Mouse (Mus musculus) midbrain, embryonic 15.5 days (tissue): ENCODE measurements around the gene Stx7. TPM values are rescaled to one million over a fixed set of nuclear protein-coding genes. Genes with fewer than 3 reads are reported as not detected.
"Not testable (repeated sequence)": the region's sequence is repeated elsewhere in the genome, so short reads cannot be mapped to it uniquely, and the experiment has no call there.

Experiments used
- ATAC-seq: fragments of 200-750 bp; cut with Nextera tagmentation; replicated peaks from 2 replicates; pipeline ENCODE4 v1.8.0; 2017; ENCODE audit warnings: moderate TSS enrichment
- H3K27ac ChIP-seq: fragments of 300-500 bp; sonication (generic); 2 replicates; pipeline ENCODE4 v1.5.1; 2015; ENCODE audit warnings: mild to moderate bottlenecking, inconsistent platforms
- H3K27me3 ChIP-seq: fragments of 300-500 bp; sonication (generic); replicated peaks from 2 replicates; pipeline ENCODE4 v1.6.1; 2015; ENCODE audit warnings: inconsistent platforms
- H3K36me3 ChIP-seq: fragments of 300-500 bp; sonication (generic); replicated peaks from 2 replicates; pipeline ENCODE4 v1.6.1; 2015; ENCODE audit warnings: inconsistent platforms
- H3K4me1 ChIP-seq: fragments of 300-500 bp; sonication (generic); 2 replicates; pipeline ENCODE4 v1.6.1; 2015; ENCODE audit warnings: inconsistent platforms
- H3K4me2 ChIP-seq: fragments of 300-500 bp; sonication (generic); 2 replicates; pipeline ENCODE4 v1.6.1; 2015; ENCODE audit warnings: inconsistent platforms, mild to moderate bottlenecking, moderate library complexity
- H3K4me3 ChIP-seq: fragments of 300-500 bp; sonication (generic); 2 replicates; pipeline ENCODE4 v1.5.1; 2015; ENCODE audit warnings: mild to moderate bottlenecking, inconsistent platforms
- H3K9ac ChIP-seq: fragments of 300-500 bp; sonication (generic); 2 replicates; pipeline ENCODE4 v1.6.1; 2015; ENCODE audit warnings: mild to moderate bottlenecking, inconsistent platforms
- H3K9me3 ChIP-seq: fragments of 300-500 bp; sonication (generic); 2 replicates; pipeline ENCODE4 v1.6.1; 2016; ENCODE audit warnings: inconsistent platforms
- WGBS: fragments of 180-500 bp; shearing (Covaris S2); methylation state at CpG from one replicate; pipeline ENCODE4 v1.1.7; 2015; ENCODE audit warnings: mixed read lengths; 5-methylcytosine and 5-hydroxymethylcytosine counted together
- polyA plus RNA-seq: library from polyadenylated mRNA; unstranded; fragments of >200 nt; fragmentation: Nextera tagmentation; extraction: Ambion mirVana; gene quantifications from 2 replicates; pipeline ENCODE4 v1.2.1, GENCODE M21; 2015

Stx7 gene
- polyA plus RNA-seq, result 321 and 340 TPM in 2 replicates

DNA sequence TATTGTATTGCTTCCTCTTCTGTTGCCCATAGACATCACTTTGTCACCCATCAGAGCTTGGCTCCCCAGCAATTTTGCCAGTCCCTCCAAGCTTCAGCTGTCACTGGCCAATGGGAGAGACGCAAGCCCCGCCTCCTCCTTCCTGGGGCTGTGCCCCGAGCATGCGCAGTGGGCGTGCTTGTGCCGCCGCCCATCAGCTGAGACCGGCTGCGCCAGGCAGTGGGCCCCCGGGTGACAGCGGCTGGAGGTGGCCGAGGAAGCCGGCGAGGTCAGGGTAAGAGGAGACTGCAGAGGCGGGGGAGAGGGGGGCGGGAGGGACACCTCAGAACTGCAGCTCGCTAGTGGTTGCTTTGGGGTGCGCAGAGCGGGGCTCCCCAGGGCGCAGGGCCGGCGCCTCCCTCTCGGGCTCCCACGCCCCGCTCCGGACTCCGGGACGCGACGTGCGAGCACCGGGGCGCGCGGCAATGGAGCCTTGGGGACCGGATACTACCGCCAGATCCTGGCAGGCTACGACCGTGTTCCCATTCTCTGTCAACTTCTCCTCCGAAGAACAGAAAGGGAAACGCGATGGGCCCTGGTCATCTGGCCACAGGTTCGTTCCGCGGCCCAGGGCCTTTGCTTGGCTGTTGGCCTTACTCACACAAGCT lies at the start of gene Stx7:
Gene Stx7, plus strand, starts transcription at position 168 of the 647 bp plus-strand sequence.
- Histone ChIP-seq H3K4me2 (peak within 1 kb of the TSS; percentile 56), H3K27me3 (no peaks in the 10 kb centered on the region), H3K9ac (peak within 1 kb of the TSS; percentile 90), H3K4me1 (peaks cover 31% of the 10 kb centered on the region), H3K27ac (peak within 1 kb of the TSS; percentile 76), H3K4me3 (peak within 1 kb of the TSS; percentile 95), H3K36me3 (no peaks in the 10 kb centered on the region), H3K9me3 (no peaks in the 10 kb centered on the region)
- 0% methylated on average over 44 of the region's 45 CpGs for WGBS
- peak; percentile 98 for ATAC-seq

DNA sequence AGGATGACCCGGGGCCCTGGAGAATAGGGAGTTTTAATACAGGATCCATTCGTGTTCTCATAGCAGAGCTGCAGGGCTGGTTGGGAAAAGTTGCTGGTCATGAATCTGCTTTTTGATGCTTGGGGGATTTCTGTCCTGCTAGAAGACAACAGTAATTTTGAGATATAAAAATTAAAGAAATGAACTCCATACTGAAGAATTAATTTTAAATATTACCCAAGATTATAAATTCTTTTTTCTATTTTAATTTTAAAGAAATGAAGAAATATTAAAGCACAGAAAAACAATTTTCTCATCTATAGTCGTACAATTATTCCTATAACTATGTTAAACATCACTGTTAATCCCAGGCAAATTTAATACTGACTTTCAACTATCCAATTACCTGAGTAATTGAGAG lies 47.3 kb upstream of the Stx7 start, which contains the start of gene Taar8c:
Gene Taar8c, minus strand, starts transcription at position 101 of the 400 bp plus-strand sequence.
- not testable (repeated sequence) for H3K4me3 ChIP-seq, H3K27me3 ChIP-seq, H3K9me3 ChIP-seq, H3K36me3 ChIP-seq, H3K4me1 ChIP-seq, ATAC-seq, H3K4me2 ChIP-seq, H3K27ac ChIP-seq, H3K9ac ChIP-seq
- 83% methylated on average over 1 of the region's 3 CpGs for WGBS

DNA sequence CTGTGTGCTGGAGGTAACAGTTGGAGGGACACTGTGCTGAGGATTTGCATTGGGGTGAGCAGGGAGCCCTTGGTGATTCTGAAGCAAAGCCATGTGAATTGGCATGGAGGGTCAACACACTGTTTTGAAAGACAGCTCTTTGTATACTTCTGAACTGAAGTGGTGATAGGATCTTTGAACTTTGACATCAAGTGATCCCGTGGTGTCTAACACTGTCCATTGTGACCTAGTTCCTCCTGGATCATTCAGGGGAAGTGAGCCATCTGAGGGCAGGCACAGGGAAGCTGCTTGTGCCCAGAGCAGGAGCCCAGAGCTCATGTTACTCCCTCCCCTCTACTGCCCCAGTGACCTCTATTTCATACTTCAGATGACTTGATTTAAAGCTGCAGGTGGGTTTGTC lies 45.8 kb upstream of the Stx7 start:
- H3K4me2 ChIP-seq, H3K27ac ChIP-seq, ATAC-seq, H3K9ac ChIP-seq, H3K9me3 ChIP-seq, H3K4me1 ChIP-seq, H3K4me3 ChIP-seq, H3K36me3 ChIP-seq, H3K27me3 ChIP-seq: not testable (repeated sequence)
- WGBS, result 42% methylated on average over 1 of the region's 1 CpGs

DNA sequence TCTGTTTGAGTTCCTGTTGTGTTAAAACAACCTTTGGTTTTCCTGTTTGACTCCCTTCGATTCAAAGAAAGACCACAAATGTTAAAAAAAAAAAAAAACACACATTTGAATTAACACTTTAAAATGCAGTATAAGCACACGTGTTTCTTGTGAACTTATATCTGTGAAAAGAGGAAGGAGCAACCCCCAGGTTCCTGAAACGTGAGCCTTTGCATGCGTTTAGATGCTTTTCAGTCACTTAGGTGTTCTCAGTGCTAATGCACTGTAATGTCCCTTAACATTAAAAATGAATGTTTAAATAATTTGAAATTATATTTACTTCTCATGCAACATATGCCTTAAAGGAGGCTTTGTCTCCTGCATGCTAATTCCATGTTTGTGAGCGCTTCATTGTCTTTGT lies 41.4 kb upstream of the Stx7 start:
- 58% methylated on average over 5 of the region's 5 CpGs for WGBS
- H3K36me3 ChIP-seq, result no peaks in the 10 kb centered on the region
- no peaks in the 10 kb centered on the region for H3K27me3 ChIP-seq
- ATAC-seq, result no peak
- no peak overlapping the region for H3K9ac ChIP-seq
- H3K4me2 ChIP-seq, result no peak overlapping the region
- no peaks in the 10 kb centered on the region for H3K9me3 ChIP-seq
- no peak overlapping the region for H3K27ac ChIP-seq
- no peak overlapping the region for H3K4me3 ChIP-seq
- no peaks in the 10 kb centered on the region for H3K4me1 ChIP-seq

DNA sequence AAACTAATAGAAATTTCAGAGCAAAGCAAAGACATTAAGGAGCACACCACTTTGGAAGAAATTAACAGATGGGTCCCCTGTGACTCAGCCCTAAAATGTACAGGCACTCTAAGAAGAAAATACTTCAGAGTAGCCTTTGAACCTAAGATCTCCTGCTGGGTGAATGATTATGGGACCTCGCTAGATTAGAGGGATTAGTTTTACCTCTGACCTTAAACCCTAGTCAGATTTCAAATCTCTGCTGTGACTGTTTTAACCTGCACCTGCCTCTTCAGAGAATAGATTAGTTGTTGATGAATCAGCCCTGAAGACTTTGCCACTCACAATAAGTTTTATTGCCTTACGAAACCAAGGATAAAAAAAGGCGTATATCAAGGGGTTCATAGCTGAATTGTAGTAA lies 40.9 kb upstream of the Stx7 start:
- H3K4me3 ChIP-seq, result no peak overlapping the region
- H3K9me3 ChIP-seq, result no peaks in the 10 kb centered on the region
- H3K27me3 ChIP-seq, result no peaks in the 10 kb centered on the region
- H3K36me3 ChIP-seq, result no peaks in the 10 kb centered on the region
- 44% methylated on average over 3 of the region's 3 CpGs for WGBS
- ATAC-seq, result no peak
- H3K9ac ChIP-seq, result no peak overlapping the region
- H3K4me2 ChIP-seq, result no peak overlapping the region
- no peak overlapping the region for H3K27ac ChIP-seq
- no peaks in the 10 kb centered on the region for H3K4me1 ChIP-seq

DNA sequence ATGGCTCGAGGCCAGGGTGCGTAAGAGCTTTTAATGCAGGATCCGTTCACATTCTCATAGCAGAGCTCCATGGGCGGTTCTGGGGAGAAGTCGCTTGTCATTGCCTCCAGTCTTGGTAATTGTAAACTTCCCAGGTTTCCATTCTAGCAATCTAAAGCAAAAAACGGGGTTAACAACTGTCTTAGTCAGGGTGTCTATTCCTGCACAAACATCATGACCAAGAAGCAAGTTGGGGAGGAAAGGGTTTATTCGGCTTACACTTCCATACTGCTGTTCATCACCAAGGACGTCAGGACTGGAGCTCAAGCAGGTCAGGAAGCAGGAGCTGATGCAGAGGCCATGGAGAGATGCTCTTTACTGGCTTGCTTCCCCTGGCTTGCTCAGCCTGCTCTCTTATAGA lies 39.7 kb upstream of the Stx7 start, which contains the start of gene Taar9:
Gene Taar9, minus strand, starts transcription at position 101 of the 400 bp plus-strand sequence.
- H3K4me1 ChIP-seq, H3K9ac ChIP-seq, H3K9me3 ChIP-seq, H3K27ac ChIP-seq, ATAC-seq, H3K4me3 ChIP-seq, H3K27me3 ChIP-seq, H3K36me3 ChIP-seq, H3K4me2 ChIP-seq: not testable (repeated sequence)
- WGBS, result 88% methylated on average over 8 of the region's 8 CpGs

DNA sequence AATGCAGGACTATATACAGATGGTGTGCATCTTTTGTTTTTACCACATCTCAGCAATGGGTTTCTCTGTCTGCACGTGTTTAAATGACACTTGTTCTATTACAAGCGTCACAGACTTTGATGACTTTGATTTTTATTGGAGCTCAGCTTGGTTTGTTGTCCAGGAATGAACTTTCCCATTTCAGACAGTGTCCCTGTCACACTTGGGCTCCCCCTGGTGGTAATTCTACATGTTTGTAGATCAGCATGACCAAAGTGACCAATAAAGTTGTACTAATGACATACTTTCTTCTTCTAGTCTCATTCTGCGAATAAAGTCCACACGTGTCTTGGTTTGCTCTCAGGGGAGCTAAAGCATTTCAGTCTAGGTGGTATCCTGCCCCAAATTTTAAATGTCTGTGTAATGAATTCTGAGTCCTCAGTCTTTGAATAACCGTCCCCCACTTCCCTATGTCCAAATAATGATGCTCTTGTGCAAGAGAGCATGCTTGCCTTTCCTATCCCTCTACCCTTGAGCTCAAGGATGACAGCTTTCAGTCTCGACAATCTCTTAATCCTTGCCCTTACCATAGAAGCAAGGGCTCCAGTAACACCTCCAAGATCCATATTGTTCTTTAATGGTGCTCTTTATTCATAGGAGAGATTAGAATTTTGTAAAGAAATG lies 37.9 kb upstream of the Stx7 start:
- ATAC-seq, result no peak
- 57% methylated on average over 6 of the region's 6 CpGs for WGBS

DNA sequence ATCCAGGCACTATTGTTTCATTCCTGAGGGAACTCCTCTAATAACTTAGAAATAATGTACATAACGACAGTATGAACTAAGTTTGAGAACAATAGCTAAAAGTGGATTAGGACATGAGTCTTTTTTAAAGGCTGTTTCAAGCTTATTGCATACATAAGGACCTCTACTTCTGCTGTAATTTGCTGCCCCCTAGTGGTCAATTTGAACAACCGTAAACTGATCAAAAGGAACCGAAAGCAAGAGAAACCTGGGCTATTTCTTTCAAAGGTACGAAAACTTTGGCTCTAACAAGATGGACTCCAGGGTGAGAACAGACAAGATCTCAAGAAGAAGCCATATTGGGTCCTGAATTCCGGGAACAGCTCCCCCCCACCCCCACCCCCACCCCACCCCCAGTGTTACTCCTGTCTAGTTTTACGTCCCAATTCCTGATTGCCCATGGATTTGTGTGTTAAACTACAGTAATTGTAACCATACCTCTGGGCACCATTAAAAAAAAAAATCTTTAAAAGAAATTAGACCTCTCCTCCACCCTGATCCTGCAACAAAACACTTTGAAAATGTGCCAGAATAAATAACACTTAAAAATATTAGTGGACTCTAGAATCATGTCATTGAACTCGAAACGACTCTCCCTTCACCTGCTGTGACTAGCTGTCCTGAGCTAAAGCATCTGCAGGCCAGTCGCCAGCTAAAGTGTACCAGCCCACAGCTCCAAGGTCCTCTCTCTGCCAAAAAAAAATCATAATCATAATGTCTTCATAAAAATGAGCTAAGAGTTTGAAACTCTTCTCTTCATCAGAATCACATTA lies 17.4 kb upstream of the Stx7 start:
- Histone ChIP-seq H3K9ac (no peak overlapping the region), H3K9me3 (no peaks in the 10 kb centered on the region), H3K4me1 (no peaks in the 10 kb centered on the region), H3K36me3 (no peaks in the 10 kb centered on the region), H3K27ac (no peak overlapping the region), H3K27me3 (no peaks in the 10 kb centered on the region), H3K4me3 (no peak overlapping the region), H3K4me2 (no peak overlapping the region)
- 25% methylated on average over 9 of the region's 9 CpGs for WGBS
- ATAC-seq, result peak; percentile 89

More for the DNA sequence above, 37.9 kb upstream of the Stx7 start:
- Histone ChIP-seq H3K9ac (no peak overlapping the region), H3K4me2 (no peak overlapping the region), H3K9me3 (no peaks in the 10 kb centered on the region), H3K27ac (no peak overlapping the region), H3K4me1 (no peaks in the 10 kb centered on the region), H3K4me3 (no peak overlapping the region), H3K36me3 (no peaks in the 10 kb centered on the region), H3K27me3 (no peaks in the 10 kb centered on the region)

DNA sequence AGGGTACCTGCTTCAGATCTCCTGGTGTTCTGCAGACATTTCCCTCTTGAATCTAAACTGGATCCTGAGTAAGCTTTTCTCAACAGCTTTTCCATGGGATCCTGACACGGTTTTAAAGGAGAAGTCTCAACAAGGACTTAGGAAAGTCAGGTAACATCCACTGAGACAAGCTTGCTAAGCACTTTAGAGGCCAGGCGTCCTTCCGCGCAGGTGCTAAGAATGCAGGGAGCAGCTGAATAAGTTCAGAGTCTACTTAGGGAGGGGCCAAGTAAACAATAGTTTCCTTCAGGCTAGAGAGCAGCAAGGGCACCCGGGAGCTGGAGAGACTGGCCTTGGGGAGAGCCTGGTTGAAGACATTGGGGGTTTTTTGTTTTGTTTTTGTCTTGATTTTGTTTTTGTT lies 16.8 kb upstream of the Stx7 start:
- 10% methylated on average over 5 of the region's 5 CpGs for WGBS
- no peak overlapping the region for H3K4me3 ChIP-seq
- no peak overlapping the region for H3K4me2 ChIP-seq
- H3K9ac ChIP-seq, result no peak overlapping the region
- no peaks in the 10 kb centered on the region for H3K4me1 ChIP-seq
- H3K27me3 ChIP-seq, result no peaks in the 10 kb centered on the region
- no peaks in the 10 kb centered on the region for H3K36me3 ChIP-seq
- ATAC-seq, result no peak
- H3K9me3 ChIP-seq, result no peaks in the 10 kb centered on the region
- no peak overlapping the region for H3K27ac ChIP-seq

DNA sequence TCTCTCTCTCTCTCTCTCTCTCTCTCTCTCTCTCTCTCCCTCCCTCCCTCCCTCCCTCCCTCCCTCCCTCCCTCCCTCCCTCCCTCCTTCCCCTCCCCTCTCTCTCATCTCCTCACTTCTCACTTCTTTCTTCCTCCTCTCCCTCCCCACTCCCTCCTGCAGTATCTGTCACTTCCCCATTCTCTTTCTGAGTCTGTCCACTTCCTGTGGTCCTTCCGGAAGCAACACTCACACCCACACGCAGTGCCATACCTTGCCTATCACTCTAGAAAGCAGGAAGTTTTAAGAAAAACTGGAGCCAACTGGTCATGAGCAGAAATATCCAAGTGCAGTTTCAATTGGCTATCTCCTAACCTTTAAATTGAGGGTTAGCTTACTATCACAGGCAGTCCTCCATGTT lies 16.0 kb upstream of the Stx7 start:
- H3K4me1 ChIP-seq, result no peaks in the 10 kb centered on the region
- H3K4me2 ChIP-seq, result no peak overlapping the region
- H3K27me3 ChIP-seq, result no peaks in the 10 kb centered on the region
- no peak for ATAC-seq
- no peaks in the 10 kb centered on the region for H3K9me3 ChIP-seq
- H3K9ac ChIP-seq, result no peak overlapping the region
- no peak overlapping the region for H3K4me3 ChIP-seq
- H3K36me3 ChIP-seq, result no peaks in the 10 kb centered on the region
- H3K27ac ChIP-seq, result no peak overlapping the region
- 58% methylated on average over 2 of the region's 2 CpGs for WGBS

DNA sequence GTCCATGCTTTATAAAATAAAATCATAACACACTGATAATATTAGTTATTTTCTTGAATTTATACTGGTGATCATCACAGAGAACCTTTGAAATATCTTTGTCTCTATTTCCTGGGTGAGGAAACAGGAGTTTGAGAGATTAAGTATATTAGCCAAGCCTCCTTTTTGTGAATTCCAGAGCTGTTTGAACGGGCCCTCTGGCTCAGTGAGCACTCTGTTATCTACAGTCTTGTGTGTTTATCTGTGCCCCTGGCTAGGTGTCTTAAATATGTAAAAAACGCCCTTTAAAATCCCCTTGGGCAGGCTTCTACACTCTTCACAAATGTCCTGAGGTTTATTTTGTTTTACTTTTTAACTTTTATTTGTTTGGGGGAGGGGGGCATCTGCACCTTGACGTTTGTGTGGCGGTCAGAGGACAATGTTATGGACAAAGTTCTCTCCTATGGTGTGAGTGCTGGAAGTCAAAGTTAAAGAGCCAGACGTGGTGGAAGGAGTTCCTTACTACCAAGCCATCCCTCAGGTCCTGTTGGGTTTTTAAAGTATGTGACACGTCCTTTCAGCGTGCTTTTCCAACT lies 14.9 kb upstream of the Stx7 start:
- 68% methylated on average over 7 of the region's 7 CpGs for WGBS
- Histone ChIP-seq H3K4me2 (no peak overlapping the region), H3K9me3 (no peaks in the 10 kb centered on the region), H3K4me3 (no peak overlapping the region), H3K27me3 (no peaks in the 10 kb centered on the region), H3K36me3 (no peaks in the 10 kb centered on the region), H3K27ac (no peak overlapping the region), H3K4me1 (no peaks in the 10 kb centered on the region), H3K9ac (no peak overlapping the region)
- ATAC-seq, result no peak

DNA sequence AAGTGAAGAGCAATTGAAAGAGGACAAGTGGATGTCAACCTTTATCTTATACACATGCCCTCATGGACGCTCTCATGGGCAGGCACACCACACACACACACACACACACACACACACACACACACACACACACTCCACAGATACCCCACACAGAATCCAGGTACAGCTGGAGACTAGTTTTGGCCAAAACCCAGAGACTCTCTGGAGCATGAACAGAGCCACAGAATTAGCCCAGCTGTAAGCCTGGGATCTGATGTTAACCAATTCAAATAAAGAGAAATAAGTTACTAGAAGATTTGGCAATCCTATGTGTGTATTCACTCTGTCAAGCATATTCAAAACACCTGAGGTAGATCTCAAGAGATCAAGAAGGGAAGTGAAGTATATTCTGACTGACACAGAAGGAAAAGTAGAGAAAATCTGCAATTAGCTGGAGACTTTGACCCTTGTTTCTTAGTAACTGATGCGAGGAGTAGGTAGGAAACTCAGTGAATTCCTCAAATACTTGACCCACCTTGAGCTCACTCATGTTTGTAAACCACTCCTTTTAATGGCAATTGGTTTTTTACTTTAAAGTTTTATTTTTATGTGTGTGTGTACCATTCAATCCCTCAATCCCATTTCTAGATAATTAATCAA lies 10.4 kb upstream of the Stx7 start:
- no peak overlapping the region for H3K4me2 ChIP-seq
- no peaks in the 10 kb centered on the region for H3K9me3 ChIP-seq
- H3K27ac ChIP-seq, result no peak overlapping the region
- no peaks in the 10 kb centered on the region for H3K27me3 ChIP-seq
- 82% methylated on average over 2 of the region's 2 CpGs for whole genome bisulfite sequencing
- H3K9ac ChIP-seq, result no peak overlapping the region
- H3K4me1 ChIP-seq, result no peaks in the 10 kb centered on the region
- no peak overlapping the region for H3K4me3 ChIP-seq
- H3K36me3 ChIP-seq, result no peaks in the 10 kb centered on the region
- ATAC-seq, result no peak
